In genomic region chr2:106973959-106974639, GRCm38 (mm10) we compare ENCODE assay signal across 7 mouse cellular contexts. TPM values are rescaled to one million over a fixed set of nuclear protein-coding genes. Genes with fewer than 3 reads are reported as not detected.
A peak's percentile ranks its signal among the peaks of the same experiment; 100 is the strongest.
DNase-seq lines count a peak whose midpoint lies in the region; ATAC-seq lines count a peak whose summit lies in the region.

Gene Arl14ep, minus strand, starts transcription at chr2:106974424.

- H3K9me3 ChIP-seq in intestine, embryonic 16.5 days (ENCODE audit: control insufficient read depth, low read length), result no peaks in the 10 kb centered on the region
- H3K9me3 ChIP-seq in midbrain, embryonic 11.5 days (ENCODE audit: control insufficient read depth, low read length), result no peaks in the 10 kb centered on the region

- peak; percentile 86 for DNase-seq in adrenal gland, adult 8-10 months
- DNase-seq in embryo, embryonic 9.5 days (ENCODE audit: extremely low spot score), result peak; percentile 92
- peak; percentile 60 to 83 for DNase-seq in gastrocnemius, postnatal 4 days (ENCODE audit: low spot score in 2 of 2)
- DNase-seq in left cerebral cortex, postnatal 36 days (ENCODE audit: low spot score in 2 of 2), result peak; percentile 85 to 89
- peak; percentile 98 for DNase-seq in midbrain, embryonic 11.5 days (ENCODE audit: low spot score, missing footprints)
- DNase-seq in skeletal muscle tissue, adult 2 months (ENCODE audit: low read depth, low spot score), result peak; percentile 76

- no peaks in the 10 kb centered on the region for H3K27me3 ChIP-seq in intestine, embryonic 16.5 days (replicated peaks; ENCODE audit: control insufficient read depth, insufficient read depth, low read length)
- H3K27me3 ChIP-seq in midbrain, embryonic 11.5 days (ENCODE audit: control insufficient read depth, insufficient read depth, low read length), result no peaks in the 10 kb centered on the region

- WGBS in intestine, embryonic 16.5 days, result 1% methylated on average over 36 of the region's 36 CpGs
- under 1% methylated on average over 36 of the region's 36 CpGs for WGBS in midbrain, embryonic 11.5 days

- peak within 1 kb of the TSS; percentile 68 for H3K4me2 ChIP-seq in intestine, embryonic 16.5 days (ENCODE audit: low read depth, low read length)
- peak within 1 kb of the TSS; percentile 55 for H3K4me2 ChIP-seq in midbrain, embryonic 11.5 days

- peak within 1 kb of the TSS; percentile 78 for H3K4me3 ChIP-seq in intestine, embryonic 16.5 days (ENCODE audit: low read length)
- peak within 1 kb of the TSS; percentile 66 for H3K4me3 ChIP-seq in midbrain, embryonic 11.5 days (ENCODE audit: low read depth, low read length)

- peak; percentile 100 for ATAC-seq in intestine, embryonic 16.5 days
- ATAC-seq in midbrain, embryonic 11.5 days (ENCODE audit: low FRiP score), result peak; percentile 98

- intact Hi-C loops in left cerebral cortex, postnatal 36 days (cut with DNase I), result no loop called here

- no peaks in the 10 kb centered on the region for H3K4me1 ChIP-seq in intestine, embryonic 16.5 days (ENCODE audit: control insufficient read depth, insufficient read depth, low read length)
- H3K4me1 ChIP-seq in midbrain, embryonic 11.5 days (ENCODE audit: control insufficient read depth, insufficient read depth, low read length), result peaks cover 3% of the 10 kb centered on the region

- no peak within 1 kb of the TSS; the same call in 1 of the 2 replicates for H3K27ac ChIP-seq in intestine, embryonic 16.5 days (ENCODE audit: low read length)
- no peak within 1 kb of the TSS for H3K27ac ChIP-seq in midbrain, embryonic 11.5 days (ENCODE audit: low read depth, low read length)

- no peaks in the 10 kb centered on the region for H3K36me3 ChIP-seq in intestine, embryonic 16.5 days (ENCODE audit: control insufficient read depth, insufficient read depth, low read length)
- H3K36me3 ChIP-seq in midbrain, embryonic 11.5 days (ENCODE audit: control insufficient read depth, insufficient read depth, low read length), result no peaks in the 10 kb centered on the region

- H3K9ac ChIP-seq in intestine, embryonic 16.5 days (ENCODE audit: low read depth, low read length), result peak within 1 kb of the TSS; percentile 97
- H3K9ac ChIP-seq in midbrain, embryonic 11.5 days (ENCODE audit: low read length), result peak within 1 kb of the TSS; percentile 90

RNA-seq across cellular contexts. Expression of gene Arl14ep, which starts in this region (rescaled TPM):
- total RNA-seq in adrenal gland, adult 8-10 months (2022), result 10 to 100 TPM; 33.7 to 45.9 (median 39.8) TPM
- 10 to 100 TPM; 16.5 to 20.6 TPM for total RNA-seq in gastrocnemius, postnatal 4 days (2021)
- 24.6 and 26.5 TPM in 2 replicates for polyA plus RNA-seq in intestine, embryonic 16.5 days (2015; fragmentation: Nextera tagmentation; extraction: Ambion mirVana)
- 10 to 100 TPM; 34.7 to 45.8 TPM for total RNA-seq in left cerebral cortex, postnatal 36 days (2021)
- 57.5 and 63.0 TPM in 2 replicates for polyA plus RNA-seq in midbrain, embryonic 11.5 days (2014; fragmentation: Nextera tagmentation; extraction: Ambion mirVana)
